ENCODE assay signal across 10 mouse cellular contexts in the genomic region with DNA sequence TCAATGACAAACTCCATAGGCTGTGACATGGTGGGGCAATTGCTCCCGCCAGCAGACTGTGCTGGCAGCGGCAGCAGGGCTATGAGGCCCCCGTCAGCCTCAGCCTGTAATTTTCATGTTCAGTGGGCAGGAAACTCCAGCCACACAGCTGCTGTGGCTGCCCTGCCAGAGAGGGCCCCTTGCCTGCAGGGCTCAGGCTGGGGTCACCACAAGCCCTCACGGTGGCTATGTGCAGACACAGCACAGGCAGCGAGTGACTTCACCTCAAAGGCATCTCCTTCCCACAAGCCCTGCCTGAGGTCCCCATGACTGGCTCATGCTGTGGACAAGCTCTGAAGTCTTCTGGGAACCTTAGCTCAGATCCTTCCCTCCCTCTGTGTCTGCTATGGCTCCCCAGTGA. TPM values are rescaled to one million over a fixed set of nuclear protein-coding genes. Genes with fewer than 3 reads are reported as not detected.
A peak's percentile ranks its signal among the peaks of the same experiment; 100 is the strongest.
DNase-seq lines count a peak whose midpoint lies in the region; ATAC-seq and TF ChIP-seq lines count a peak whose summit lies in the region.
"Had no signal": no experiment of that assay in that cellular context is flagged by ENCODE, and none has a peak within 500 bp of the region (broad histone marks: within the 10 kb centered on the region; RNA-seq: fewer than 3 reads in every experiment).

No protein-coding gene starts in this region.

- H3K36me3 ChIP-seq in hindbrain, embryonic 10.5 days, result no peaks in the 10 kb centered on the region
- no peaks in the 10 kb centered on the region for H3K36me3 ChIP-seq in hindbrain, embryonic 13.5 days
- no peaks in the 10 kb centered on the region for H3K36me3 ChIP-seq in midbrain, embryonic 10.5 days
- H3K36me3 ChIP-seq in midbrain, embryonic 16.5 days (ENCODE audit: control insufficient read depth, insufficient read depth, low read length), result no peaks in the 10 kb centered on the region
- H3K36me3 ChIP-seq: G1E had no signal

- TF ChIP-seq POLR2A in embryonic fibroblast, embryonic 13.5 days (IDR thresholded peaks at IDR 0.05; ENCODE audit: low read depth, low read length), result no peak

- peak; percentile 29 for DNase-seq in hindbrain, embryonic 10.5 days (ENCODE audit: low spot score)
- DNase-seq in midbrain, embryonic 10.5 days (ENCODE audit: low spot score), result no peak
- DNase-seq in retina, postnatal 1 day, result peak; percentile 79
- no peak for DNase-seq in adrenal gland, adult (ENCODE audit: inconsistent age in 2 of 2, low spot score in 1 of 2)
- DNase-seq: right cerebral cortex, postnatal 25 days had no signal

- no peaks in the 10 kb centered on the region; the same call in 1 of the 2 replicates for H3K27me3 ChIP-seq in hindbrain, embryonic 10.5 days (ENCODE audit: insufficient read depth, poor library complexity, severe bottlenecking)
- H3K27me3 ChIP-seq in hindbrain, embryonic 13.5 days, result no peaks in the 10 kb centered on the region
- no peaks in the 10 kb centered on the region for H3K27me3 ChIP-seq in midbrain, embryonic 10.5 days (ENCODE audit: low read depth, poor library complexity, severe bottlenecking)
- H3K27me3 ChIP-seq in midbrain, embryonic 16.5 days (ENCODE audit: control insufficient read depth, insufficient read depth, low read depth, low read length), result no peaks in the 10 kb centered on the region

- H3K9ac ChIP-seq in hindbrain, embryonic 13.5 days, result no peak overlapping the region
- no peak overlapping the region for H3K9ac ChIP-seq in midbrain, embryonic 16.5 days (ENCODE audit: low read depth, low read length)

- H3K9me3 ChIP-seq in hindbrain, embryonic 10.5 days, result no peaks in the 10 kb centered on the region
- no peaks in the 10 kb centered on the region for H3K9me3 ChIP-seq in hindbrain, embryonic 13.5 days
- H3K9me3 ChIP-seq in midbrain, embryonic 10.5 days (replicated peaks), result no peaks in the 10 kb centered on the region
- no peaks in the 10 kb centered on the region for H3K9me3 ChIP-seq in midbrain, embryonic 16.5 days (replicated peaks; ENCODE audit: control insufficient read depth, low read length, poor library complexity, severe bottlenecking)
- H3K9me3 ChIP-seq: G1E had no signal

- no peak overlapping the region for H3K4me2 ChIP-seq in hindbrain, embryonic 13.5 days
- no peak overlapping the region for H3K4me2 ChIP-seq in midbrain, embryonic 16.5 days (ENCODE audit: low read length)

- no peak overlapping the region for H3K4me3 ChIP-seq in hindbrain, embryonic 10.5 days
- no peak overlapping the region for H3K4me3 ChIP-seq in hindbrain, embryonic 13.5 days
- no peak overlapping the region for H3K4me3 ChIP-seq in midbrain, embryonic 10.5 days
- no peak overlapping the region for H3K4me3 ChIP-seq in midbrain, embryonic 16.5 days (ENCODE audit: low read depth, low read length)
- no peak overlapping the region for H3K4me3 ChIP-seq in embryonic fibroblast, embryonic 13.5 days (ENCODE audit: insufficient read depth, low read length)

- no peak for TF ChIP-seq CTCF in embryonic fibroblast, embryonic 13.5 days (IDR thresholded peaks at IDR 0.05; ENCODE audit: borderline replicate concordance, insufficient read depth, low read length)

- H3K4me1 ChIP-seq in hindbrain, embryonic 10.5 days (replicated peaks), result peaks cover 40% of the 10 kb centered on the region
- H3K4me1 ChIP-seq in hindbrain, embryonic 13.5 days (replicated peaks), result peaks cover 4% of the 10 kb centered on the region; the same call in 1 of the 2 replicates
- peaks cover 30% of the 10 kb centered on the region for H3K4me1 ChIP-seq in midbrain, embryonic 10.5 days
- no peaks in the 10 kb centered on the region for H3K4me1 ChIP-seq in midbrain, embryonic 16.5 days (ENCODE audit: control insufficient read depth, insufficient read depth, low read length)
- H3K4me1 ChIP-seq in embryonic fibroblast, embryonic 13.5 days (ENCODE audit: control insufficient read depth, insufficient read depth, low read length), result peaks cover 5% of the 10 kb centered on the region; the same call in 1 of the 2 replicates

- 47% methylated on average over 5 of the region's 5 CpGs for WGBS in hindbrain, embryonic 10.5 days
- 55% methylated on average over 5 of the region's 5 CpGs for WGBS in hindbrain, embryonic 13.5 days
- WGBS in midbrain, embryonic 10.5 days, result 79% methylated on average over 5 of the region's 5 CpGs
- WGBS in midbrain, embryonic 16.5 days, result 64% methylated on average over 5 of the region's 5 CpGs

- H3K27ac ChIP-seq in hindbrain, embryonic 10.5 days, result peak overlapping the region; percentile 51
- no peak overlapping the region for H3K27ac ChIP-seq in hindbrain, embryonic 13.5 days
- H3K27ac ChIP-seq in midbrain, embryonic 10.5 days (replicated peaks), result peak overlapping the region; percentile 63
- no peak overlapping the region for H3K27ac ChIP-seq in midbrain, embryonic 16.5 days (ENCODE audit: low read length)
- H3K27ac ChIP-seq in embryonic fibroblast, embryonic 13.5 days (ENCODE audit: insufficient read depth, low read length), result peak overlapping the region; percentile 32; the same call in 1 of the 2 replicates

- ATAC-seq in hindbrain, embryonic 13.5 days (ENCODE audit: low FRiP score), result no peak
- ATAC-seq in midbrain, embryonic 16.5 days, result no peak
- ATAC-seq in monocyte, adult 5-6 weeks (replicated peaks; ENCODE audit: insufficient number of reproducible peaks, low FRiP score, low TSS enrichment, poor library complexity, severe bottlenecking), result no peak

RNA-seq across cellular contexts. Expression of gene Htra3, which starts 7.5 kb away (rescaled TPM):
- polyA plus RNA-seq in hindbrain, embryonic 10.5 days (2016; fragmentation: Nextera tagmentation; extraction: Ambion mirVana), result 5.4 and 8.9 TPM in 2 replicates
- polyA plus RNA-seq in hindbrain, embryonic 13.5 days (2015; fragmentation: Nextera tagmentation; extraction: Ambion mirVana), result 12.2 and 12.7 TPM in 2 replicates
- polyA plus RNA-seq in midbrain, embryonic 10.5 days (2016; fragmentation: Nextera tagmentation; extraction: Ambion mirVana), result 5.2 and 7.6 TPM in 2 replicates
- polyA plus RNA-seq in midbrain, embryonic 16.5 days (2015; fragmentation: Nextera tagmentation; extraction: Ambion mirVana), result 15.1 and 15.7 TPM in 2 replicates
- polyA plus RNA-seq in embryonic fibroblast, embryonic 13.5 days (2011; ENCODE audit: insufficient read length, low read depth, missing spikeins), result 9.8 and 19.2 TPM in 2 replicates
- total RNA-seq in monocyte, adult 5-6 weeks (2017), result not detected in 3 replicates
- total RNA-seq: G1E had no signal
- polyA plus RNA-seq: G1E had no signal

RNA-seq across cellular contexts. Expression of gene Sh3tc1, which starts 52.7 kb away (rescaled TPM):
- polyA plus RNA-seq in hindbrain, embryonic 10.5 days (2016; fragmentation: Nextera tagmentation; extraction: Ambion mirVana), result 3.3 and 4.7 TPM in 2 replicates
- polyA plus RNA-seq in hindbrain, embryonic 13.5 days (2015; fragmentation: Nextera tagmentation; extraction: Ambion mirVana), result 2.7 and 3.8 TPM in 2 replicates
- 3.6 and 3.8 TPM in 2 replicates for polyA plus RNA-seq in midbrain, embryonic 10.5 days (2016; fragmentation: Nextera tagmentation; extraction: Ambion mirVana)
- 1.8 and 3.2 TPM in 2 replicates for polyA plus RNA-seq in midbrain, embryonic 16.5 days (2015; fragmentation: Nextera tagmentation; extraction: Ambion mirVana)
- 0.60 TPM in 1 of 2 replicates, not detected in the other for polyA plus RNA-seq in embryonic fibroblast, embryonic 13.5 days (2011; ENCODE audit: insufficient read length, low read depth, missing spikeins)
- total RNA-seq in monocyte, adult 5-6 weeks (2017), result 8.3 to 17.8 TPM (median 12.1 TPM) in 3 replicates

Comparison
In these comparisons a context has a peak if more than half of its experiments do, and no peak if none do; other contexts are left out.
1. H3K27ac ChIP-seq: peak in hindbrain, embryonic 10.5 days (single experiment), midbrain, embryonic 10.5 days (single experiment) and embryonic fibroblast, embryonic 13.5 days (single experiment); none in hindbrain, embryonic 13.5 days (single experiment) and midbrain, embryonic 16.5 days (single experiment).
2. DNase-seq: peak in hindbrain, embryonic 10.5 days (single experiment) and retina, postnatal 1 day (single experiment); none in midbrain, embryonic 10.5 days (single experiment) and adrenal gland, adult (0 of 2).